Mouse (Mus musculus): Measurements from ENCODE around the gene Eefsec.

The Eefsec gene

DNA sequence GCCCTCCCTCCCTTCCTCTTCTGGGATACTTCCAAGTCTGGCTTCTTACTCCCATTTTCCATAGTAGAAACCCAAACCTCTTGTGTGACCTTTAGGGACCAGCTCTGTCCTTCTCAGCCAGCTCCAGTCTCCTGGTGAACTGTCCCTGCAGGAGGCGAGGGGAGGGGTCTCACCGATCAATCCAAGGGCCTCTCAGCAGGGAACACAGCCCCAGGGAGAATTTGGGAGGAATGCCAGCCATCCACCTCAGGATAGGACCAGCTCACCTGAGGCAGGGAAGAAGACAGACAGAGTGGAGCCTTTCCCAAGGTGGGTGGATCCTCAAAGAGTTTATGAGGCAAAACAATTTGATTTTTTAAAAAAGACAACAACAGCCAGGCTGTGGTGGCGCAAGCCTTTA is 236.2 kb downstream of the Eefsec start:
- DNase-seq (ENCODE audit: low read depth, low spot score): no peak

DNA sequence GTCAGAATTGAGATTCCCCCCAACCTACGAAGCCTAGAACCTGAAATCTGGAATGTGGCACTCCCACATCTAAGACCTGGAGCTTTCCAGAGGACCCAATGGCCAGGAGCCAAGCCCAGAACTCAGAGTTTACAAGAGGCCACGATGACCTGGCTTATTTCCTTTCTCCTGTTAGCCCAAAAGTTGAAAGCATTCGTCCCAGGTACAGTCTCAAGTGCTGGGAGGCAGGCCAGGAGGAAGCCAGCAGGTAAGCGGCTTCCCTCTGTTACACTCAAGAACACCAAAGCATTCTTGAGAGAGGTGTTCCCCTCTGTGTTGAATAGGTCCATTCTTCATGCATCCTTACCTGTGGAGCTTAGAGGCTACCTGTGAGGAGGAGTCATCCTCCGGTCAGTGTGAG is 236.9 kb downstream of the Eefsec start:
- no peak for DNase-seq (ENCODE audit: low read depth, low spot score)

DNA sequence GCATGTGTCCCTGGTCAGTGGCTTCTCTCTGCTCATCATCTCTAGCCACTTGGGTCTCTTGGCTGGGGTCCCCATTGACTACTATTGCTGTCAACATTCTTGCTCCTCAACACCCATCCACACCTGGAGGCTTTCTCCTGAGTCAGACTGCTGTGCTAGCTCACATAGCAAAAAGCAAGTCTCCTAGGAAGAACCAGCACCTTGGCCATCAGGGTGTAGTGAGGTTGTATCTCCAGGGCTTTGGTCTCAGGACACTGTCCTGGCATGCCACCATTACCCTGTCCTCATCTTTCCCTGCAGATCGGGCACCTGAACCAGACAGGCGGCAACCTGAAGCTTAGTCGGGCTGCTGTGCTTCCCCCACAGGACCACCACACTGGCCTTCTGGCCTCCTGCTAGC is 238.0 kb downstream of the Eefsec start:
- DNase-seq (ENCODE audit: low read depth, low spot score): no peak

DNA sequence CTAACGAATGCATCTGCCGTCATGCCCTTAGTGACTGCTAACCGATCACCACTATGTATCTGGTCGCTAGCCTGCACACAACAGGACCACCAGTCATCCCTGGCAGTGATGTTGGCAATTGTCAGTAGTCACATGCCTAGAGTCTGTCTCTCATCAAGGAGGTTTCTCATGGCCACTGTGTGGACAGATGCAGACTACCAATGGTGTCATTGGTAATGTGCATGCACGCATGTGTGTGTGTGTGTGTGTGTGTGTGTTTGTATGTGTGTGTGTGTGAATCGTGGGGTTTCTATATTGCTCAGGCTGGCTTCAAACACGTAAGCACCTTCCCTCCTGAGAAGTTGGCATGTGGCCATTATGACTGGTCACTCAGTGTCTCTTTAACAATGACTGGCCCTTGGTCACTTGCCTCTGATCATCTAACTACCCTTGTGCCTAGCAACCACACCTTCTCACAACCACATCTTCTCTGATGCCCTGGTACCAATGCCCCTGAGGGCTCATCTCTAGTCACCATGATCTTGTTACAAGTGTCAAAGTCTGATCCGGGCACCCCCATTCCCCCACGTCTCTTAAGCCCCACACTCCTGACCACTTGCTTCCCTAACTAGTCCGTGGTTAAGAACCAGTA is 238.8 kb downstream of the Eefsec start:
- DNase-seq (ENCODE audit: low read depth, low spot score): no peak

Data from forelimb bud, embryonic 11.5 days (tissue).